Mouse (Mus musculus) lung, postnatal 0 days (tissue): ENCODE results near the gene Cdc42bpb.

Experiments
- CTCF ChIP-seq: IDR thresholded peaks from 2 replicates; pipeline ENCODE4 v1.5.1; 2016; ENCODE audit warnings: antibody characterized with exemption, mild to moderate bottlenecking
- EP300 ChIP-seq: IDR thresholded peaks from 2 replicates; pipeline ENCODE4 v1.6.1; 2016; ENCODE audit warnings: antibody characterized with exemption, mild to moderate bottlenecking, control low read depth

- no peak for TF ChIP-seq CTCF
- no peak for TF ChIP-seq EP300
Observed at GRCm38 (mm10) chr12:111302018-111302345, 75.5 kb downstream of the Cdc42bpb start.
